Mouse (Mus musculus): ENCODE results near the gene 1700016D06Rik. TPM values are rescaled to one million over a fixed set of nuclear protein-coding genes. Genes with fewer than 3 reads are reported as not detected.

Gene 1700016D06Rik
- not detected in 2 replicates for polyA plus RNA-seq (2011; ENCODE audit: insufficient read length, low read depth, missing spikeins)

DNA sequence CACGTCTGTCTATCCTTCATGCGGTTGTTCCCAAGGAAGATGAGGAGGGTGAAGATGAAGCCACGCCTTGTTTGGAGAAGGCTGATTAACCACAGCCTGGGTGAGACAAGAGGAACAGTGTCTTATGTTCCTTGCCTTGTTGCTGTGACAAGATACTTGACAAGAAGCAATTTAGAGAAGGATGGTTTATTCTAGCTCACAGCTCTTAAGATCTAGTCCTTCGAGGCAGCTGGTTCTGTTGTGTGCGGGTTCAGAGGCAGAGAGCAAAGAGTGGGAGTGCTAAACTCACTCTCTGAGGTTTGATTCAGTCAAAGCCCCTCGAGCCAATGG, at the start of gene 1700016D06Rik:
1700016D06Rik (minus strand) TSS at position 31 of the 330 bp plus-strand sequence.
- Histone ChIP-seq H3K4me1 (ENCODE audit: control insufficient read depth, insufficient read depth, low read length) (no peaks in the 10 kb centered on the region), H3K4me3 (ENCODE audit: insufficient read depth, low read length) (no peak within 1 kb of the TSS), H3K27ac (ENCODE audit: insufficient read depth, low read length) (no peak within 1 kb of the TSS)
- TF ChIP-seq POLR2A (IDR thresholded peaks at IDR 0.05; ENCODE audit: low read depth, low read length): no peak
- TF ChIP-seq CTCF (IDR thresholded peaks at IDR 0.05; ENCODE audit: borderline replicate concordance, insufficient read depth, low read length): no peak

GRCm38 (mm10) chr8:11749472-11749871, 48.6 kb upstream of the 1700016D06Rik start:
- H3K4me3 ChIP-seq (ENCODE audit: insufficient read depth, low read length): no peak overlapping the region
- TF ChIP-seq CTCF (IDR thresholded peaks at IDR 0.05; ENCODE audit: borderline replicate concordance, insufficient read depth, low read length): no peak
- no peak for TF ChIP-seq POLR2A (IDR thresholded peaks at IDR 0.05; ENCODE audit: low read depth, low read length)
- no peaks in the 10 kb centered on the region for H3K4me1 ChIP-seq (ENCODE audit: control insufficient read depth, insufficient read depth, low read length)
- H3K27ac ChIP-seq (ENCODE audit: insufficient read depth, low read length): no peak overlapping the region

GRCm38 (mm10) chr8:11746850-11747600, 46.2 kb upstream of the 1700016D06Rik start:
- Histone ChIP-seq H3K27ac (ENCODE audit: insufficient read depth, low read length) (no peak overlapping the region), H3K4me1 (ENCODE audit: control insufficient read depth, insufficient read depth, low read length) (no peaks in the 10 kb centered on the region), H3K4me3 (ENCODE audit: insufficient read depth, low read length) (no peak overlapping the region)
- TF ChIP-seq POLR2A (IDR thresholded peaks at IDR 0.05; ENCODE audit: low read depth, low read length): no peak
- TF ChIP-seq CTCF (IDR thresholded peaks at IDR 0.05; ENCODE audit: borderline replicate concordance, insufficient read depth, low read length): no peak

DNA sequence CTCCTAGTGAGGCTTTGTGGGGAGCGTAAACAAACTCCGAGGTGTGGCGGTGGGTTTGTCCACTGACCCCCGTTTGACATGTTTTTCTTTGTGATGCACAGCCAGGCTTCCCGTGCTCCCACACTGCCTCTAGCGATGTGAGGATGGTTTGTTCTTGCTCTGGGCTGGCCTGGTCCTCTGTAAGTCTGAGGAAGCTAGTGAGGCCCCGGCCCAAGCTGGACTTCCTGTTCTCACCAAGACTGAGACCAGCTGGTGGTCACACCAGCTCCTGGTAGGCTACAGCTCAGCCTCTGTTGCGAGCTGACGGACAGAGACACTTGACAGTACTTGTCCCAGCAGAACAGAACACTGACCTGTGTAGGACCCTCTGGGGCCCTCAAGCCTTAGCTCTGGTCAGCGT, 42.7 kb upstream of the 1700016D06Rik start:
- Histone ChIP-seq H3K4me1 (ENCODE audit: control insufficient read depth, insufficient read depth, low read length) (no peaks in the 10 kb centered on the region), H3K27ac (ENCODE audit: insufficient read depth, low read length) (no peak overlapping the region)
- TF ChIP-seq POLR2A (IDR thresholded peaks at IDR 0.05; ENCODE audit: low read depth, low read length) (no peak), CTCF (IDR thresholded peaks at IDR 0.05; ENCODE audit: borderline replicate concordance, insufficient read depth, low read length) (no peak)

DNA sequence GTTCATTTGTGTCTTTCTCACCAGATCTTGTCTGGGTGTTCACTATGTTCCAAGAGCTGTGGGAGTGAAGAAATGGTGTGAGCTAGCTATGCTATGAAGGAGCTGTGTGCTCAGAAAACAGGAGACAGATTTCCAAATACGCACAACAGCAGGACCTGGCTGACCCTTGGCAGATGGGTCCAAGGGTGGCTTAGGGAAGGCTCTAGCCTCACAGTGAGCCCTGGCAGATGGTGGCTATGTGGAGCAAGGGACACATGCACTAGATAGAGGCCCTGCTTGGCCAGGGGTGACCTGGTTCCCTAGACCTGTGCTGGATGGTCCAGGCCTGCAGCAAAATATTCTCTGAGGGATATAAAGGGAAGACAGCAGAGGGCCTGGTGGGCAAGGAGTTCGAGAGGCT, 40.0 kb upstream of the 1700016D06Rik start:
- no peaks in the 10 kb centered on the region for H3K4me1 ChIP-seq (ENCODE audit: control insufficient read depth, insufficient read depth, low read length)
- TF ChIP-seq POLR2A (IDR thresholded peaks at IDR 0.05; ENCODE audit: low read depth, low read length) (no peak), CTCF (IDR thresholded peaks at IDR 0.05; ENCODE audit: borderline replicate concordance, insufficient read depth, low read length) (no peak)
- no peak overlapping the region for H3K4me3 ChIP-seq (ENCODE audit: insufficient read depth, low read length)
- H3K27ac ChIP-seq (ENCODE audit: insufficient read depth, low read length): no peak overlapping the region

More for the DNA sequence above, 42.7 kb upstream of the 1700016D06Rik start:
- H3K4me3 ChIP-seq (ENCODE audit: insufficient read depth, low read length): no peak overlapping the region

- Histone ChIP-seq H3K4me3 (ENCODE audit: insufficient read depth, low read length) (no peak overlapping the region), H3K4me1 (ENCODE audit: control insufficient read depth, insufficient read depth, low read length) (no peaks in the 10 kb centered on the region), H3K27ac (ENCODE audit: insufficient read depth, low read length) (no peak overlapping the region)
- TF ChIP-seq POLR2A (IDR thresholded peaks at IDR 0.05; ENCODE audit: low read depth, low read length) (no peak), CTCF (IDR thresholded peaks at IDR 0.05; ENCODE audit: borderline replicate concordance, insufficient read depth, low read length) (no peak)
Measured at GRCm38 (mm10) chr8:11739082-11739481, 38.2 kb upstream of the 1700016D06Rik start.

GRCm38 (mm10) chr8:11737096-11737495, 36.2 kb upstream of the 1700016D06Rik start:
- TF ChIP-seq CTCF (IDR thresholded peaks at IDR 0.05; ENCODE audit: borderline replicate concordance, insufficient read depth, low read length) (no peak), POLR2A (IDR thresholded peaks at IDR 0.05; ENCODE audit: low read depth, low read length) (no peak)
- Histone ChIP-seq H3K4me1 (ENCODE audit: control insufficient read depth, insufficient read depth, low read length) (no peaks in the 10 kb centered on the region), H3K4me3 (ENCODE audit: insufficient read depth, low read length) (no peak overlapping the region), H3K27ac (ENCODE audit: insufficient read depth, low read length) (no peak overlapping the region)

DNA sequence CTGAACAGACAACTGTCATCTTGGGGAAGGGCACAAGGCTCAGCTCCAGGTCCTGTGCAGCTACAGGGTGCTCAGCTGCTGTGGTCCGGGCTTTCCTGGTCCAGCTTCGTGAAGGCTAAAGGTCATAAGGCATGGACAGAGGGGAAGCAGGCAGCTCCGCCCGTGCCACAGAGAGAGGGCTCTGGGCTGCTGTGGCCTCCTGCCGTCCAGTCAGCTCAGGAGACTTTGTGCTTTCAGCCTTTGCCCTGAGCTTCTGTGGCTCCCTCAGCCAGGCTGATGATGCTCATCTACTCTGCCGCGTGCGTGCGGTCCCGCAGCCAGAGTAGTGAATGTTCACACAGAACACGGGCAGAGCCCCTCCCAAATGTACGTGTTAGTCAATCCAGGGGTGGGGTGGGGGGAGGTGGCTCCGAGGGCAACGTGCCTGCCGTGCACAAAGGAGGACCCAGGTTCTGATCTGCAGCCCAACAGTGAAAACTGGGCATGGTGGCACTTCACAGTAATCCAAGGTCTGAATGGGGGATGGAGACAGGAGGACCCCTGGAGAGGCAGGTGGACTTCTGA, 34.9 kb upstream of the 1700016D06Rik start:
- no peak overlapping the region for H3K27ac ChIP-seq (ENCODE audit: insufficient read depth, low read length)
- TF ChIP-seq CTCF (IDR thresholded peaks at IDR 0.05; ENCODE audit: borderline replicate concordance, insufficient read depth, low read length) (no peak), POLR2A (IDR thresholded peaks at IDR 0.05; ENCODE audit: low read depth, low read length) (no peak)
- H3K4me3 ChIP-seq (ENCODE audit: insufficient read depth, low read length): no peak overlapping the region
- H3K4me1 ChIP-seq (ENCODE audit: control insufficient read depth, insufficient read depth, low read length): no peaks in the 10 kb centered on the region

- TF ChIP-seq CTCF (IDR thresholded peaks at IDR 0.05; ENCODE audit: borderline replicate concordance, insufficient read depth, low read length): no peak
- TF ChIP-seq POLR2A (IDR thresholded peaks at IDR 0.05; ENCODE audit: low read depth, low read length): no peak
- Histone ChIP-seq H3K4me1 (ENCODE audit: control insufficient read depth, insufficient read depth, low read length) (no peaks in the 10 kb centered on the region), H3K27ac (ENCODE audit: insufficient read depth, low read length) (no peak overlapping the region), H3K4me3 (ENCODE audit: insufficient read depth, low read length) (no peak overlapping the region)
Measured at GRCm38 (mm10) chr8:11730271-11730940, 29.5 kb upstream of the 1700016D06Rik start.
